Mouse (Mus musculus) kidney, adult 2 months (tissue): ENCODE measurements around the gene Cfl1.
"Not testable (repeated sequence)": the region's sequence is repeated elsewhere in the genome, so short reads cannot be mapped to it uniquely, and the experiment has no call there.

Source experiments
- CTCF ChIP-seq: fragments of 200-500 bp; conservative IDR thresholded peaks from 2 replicates; pipeline ENCODE4 v1.5.1; 2011; ENCODE audit warnings: low read depth, mild to moderate bottlenecking, control low read depth, low read length, moderate library complexity, mixed read lengths; ENCODE audit not compliant: insufficient read depth, insufficient read length
- POLR2A ChIP-seq: fragments of 200-500 bp; IDR thresholded peaks from one replicate; pipeline ENCODE4 v1.6.1; 2011; ENCODE audit warnings: low read depth, low read length, control low read depth

DNA sequence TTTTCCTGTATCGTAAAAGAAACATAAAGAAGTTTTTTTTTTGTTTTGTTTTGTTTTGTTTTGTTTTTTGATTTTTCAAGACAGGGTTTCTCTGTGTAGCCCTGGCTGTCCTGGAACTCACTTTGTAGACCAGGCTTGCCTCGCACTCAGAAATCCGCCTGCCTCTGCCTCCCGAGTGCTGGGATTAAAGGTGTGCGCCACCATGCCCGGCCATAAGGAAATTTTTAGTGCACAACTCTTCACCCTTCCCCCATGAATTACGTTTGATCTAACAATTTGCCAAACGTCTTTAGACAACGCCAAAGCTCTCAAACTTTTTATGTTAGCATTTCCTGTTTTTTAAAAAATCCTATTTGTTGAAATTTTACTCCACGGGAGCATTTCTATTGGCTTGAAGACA is 534 bp upstream of the Cfl1 start:
- not testable (repeated sequence) for TF ChIP-seq POLR2A, CTCF
